In the genomic region with DNA sequence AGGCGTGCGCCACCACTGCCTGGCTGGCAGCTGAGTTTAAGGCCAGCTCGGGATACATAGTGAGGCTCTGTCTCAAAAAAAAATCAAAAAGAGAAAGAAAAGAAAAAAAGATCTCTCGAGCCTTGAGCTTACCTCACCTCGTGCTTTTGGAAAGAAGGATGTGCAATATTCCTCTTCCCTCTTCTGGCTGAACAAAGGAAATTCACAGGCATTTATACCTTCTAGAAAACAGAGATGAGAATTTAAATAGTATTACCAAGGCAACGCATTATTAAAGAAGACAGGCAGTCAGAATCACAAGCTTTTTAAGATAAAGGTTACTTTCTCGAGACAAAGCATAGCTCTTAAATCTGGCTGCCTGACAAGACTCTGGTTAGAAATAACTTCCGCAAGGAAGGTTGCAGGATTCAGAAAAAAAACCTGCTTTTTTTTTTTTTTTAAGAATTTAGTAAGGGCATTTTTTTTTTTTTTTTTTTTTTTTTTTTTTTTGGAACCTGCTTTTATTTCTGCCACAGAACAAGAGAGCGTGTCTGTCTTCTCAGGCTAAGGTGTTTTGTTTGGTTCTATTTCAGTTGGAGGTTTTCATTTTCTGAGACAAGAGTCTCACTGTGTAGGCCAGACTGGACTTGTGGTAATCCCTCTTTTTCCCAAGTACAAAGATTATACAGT, we compare ENCODE assay signal across 26 mouse cellular contexts. TPM values are rescaled to one million over a fixed set of nuclear protein-coding genes. Genes with fewer than 3 reads are reported as not detected.
DNase-seq lines count a peak whose midpoint lies in the region; ATAC-seq and TF ChIP-seq lines count a peak whose summit lies in the region.
"Had no signal": no experiment of that assay in that cellular context is flagged by ENCODE, and none has a peak within 500 bp of the region (broad histone marks: within the 10 kb centered on the region; RNA-seq: fewer than 3 reads in every experiment).

No protein-coding gene starts in this region.

- no peak overlapping the region for H3K27ac ChIP-seq in midbrain, embryonic 14.5 days (replicated peaks; ENCODE audit: low read depth, low read length)
- H3K27ac ChIP-seq in midbrain, embryonic 10.5 days (replicated peaks): no peak overlapping the region
- peak overlapping the region; percentile 82 for H3K27ac ChIP-seq in forebrain, embryonic 16.5 days (ENCODE audit: low read length)
- H3K27ac ChIP-seq in gastrocnemius, adult 2 months: no peak overlapping the region
- H3K27ac ChIP-seq: heart, embryonic 13.5 days; limb, embryonic 12.5 days; liver, embryonic 12.5 days; lung, embryonic 15.5 days; midbrain, embryonic 12.5 days; stomach, postnatal 0 days had no signal

- no peaks in the 10 kb centered on the region for H3K4me1 ChIP-seq in midbrain, embryonic 14.5 days (ENCODE audit: control insufficient read depth, insufficient read depth, low read length)
- peaks cover 22% of the 10 kb centered on the region for H3K4me1 ChIP-seq in midbrain, embryonic 10.5 days
- no peaks in the 10 kb centered on the region for H3K4me1 ChIP-seq in forebrain, embryonic 16.5 days (replicated peaks; ENCODE audit: control insufficient read depth, insufficient read depth, low read length)
- H3K4me1 ChIP-seq: heart, embryonic 13.5 days; limb, embryonic 12.5 days; lung, embryonic 15.5 days had no signal

- no peak overlapping the region for H3K9ac ChIP-seq in midbrain, embryonic 14.5 days (replicated peaks; ENCODE audit: low read length)
- no peak overlapping the region for H3K9ac ChIP-seq in forebrain, embryonic 16.5 days (replicated peaks; ENCODE audit: low read depth, low read length)
- H3K9ac ChIP-seq: heart, embryonic 13.5 days; limb, embryonic 12.5 days; liver, embryonic 12.5 days; lung, embryonic 15.5 days; midbrain, embryonic 12.5 days had no signal

- no peaks in the 10 kb centered on the region for H3K36me3 ChIP-seq in midbrain, embryonic 14.5 days (ENCODE audit: control insufficient read depth, insufficient read depth, low read length)
- H3K36me3 ChIP-seq in midbrain, embryonic 10.5 days: no peaks in the 10 kb centered on the region
- H3K36me3 ChIP-seq in forebrain, embryonic 16.5 days (ENCODE audit: control insufficient read depth, insufficient read depth): no peaks in the 10 kb centered on the region
- H3K36me3 ChIP-seq: heart, embryonic 13.5 days; limb, embryonic 12.5 days; liver, embryonic 12.5 days; lung, embryonic 15.5 days; midbrain, embryonic 12.5 days had no signal

- H3K27me3 ChIP-seq in midbrain, embryonic 14.5 days (ENCODE audit: control insufficient read depth, insufficient read depth, low read length): no peaks in the 10 kb centered on the region
- no peaks in the 10 kb centered on the region for H3K27me3 ChIP-seq in midbrain, embryonic 10.5 days (ENCODE audit: low read depth, poor library complexity, severe bottlenecking)
- no peaks in the 10 kb centered on the region for H3K27me3 ChIP-seq in forebrain, embryonic 16.5 days (replicated peaks; ENCODE audit: control insufficient read depth, insufficient read depth, low read length)
- H3K27me3 ChIP-seq: heart, embryonic 13.5 days; limb, embryonic 12.5 days; lung, embryonic 15.5 days; midbrain, embryonic 12.5 days had no signal

- TF ChIP-seq CTCF in gastrocnemius, adult 2 months (IDR thresholded peaks at IDR 0.05): no peak

- intact Hi-C loops in gastrocnemius, adult 2 months (cut with DNase I): no loop called here

- H3K4me3 ChIP-seq in midbrain, embryonic 14.5 days (replicated peaks; ENCODE audit: low read depth, low read length): no peak overlapping the region
- H3K4me3 ChIP-seq in midbrain, embryonic 10.5 days: no peak overlapping the region
- no peak overlapping the region for H3K4me3 ChIP-seq in forebrain, embryonic 16.5 days (replicated peaks; ENCODE audit: low read length)
- no peak overlapping the region for H3K4me3 ChIP-seq in gastrocnemius, adult 2 months
- H3K4me3 ChIP-seq: heart, embryonic 13.5 days; limb, embryonic 12.5 days; liver, embryonic 12.5 days; lung, embryonic 15.5 days; midbrain, embryonic 12.5 days had no signal

- no peak overlapping the region for H3K4me2 ChIP-seq in midbrain, embryonic 14.5 days (ENCODE audit: low read length)
- no peak overlapping the region for H3K4me2 ChIP-seq in forebrain, embryonic 16.5 days (ENCODE audit: low read length)
- H3K4me2 ChIP-seq: heart, embryonic 13.5 days; limb, embryonic 12.5 days; liver, embryonic 12.5 days; lung, embryonic 15.5 days; midbrain, embryonic 12.5 days had no signal

- no peaks in the 10 kb centered on the region for H3K9me3 ChIP-seq in midbrain, embryonic 14.5 days (ENCODE audit: control insufficient read depth, low read length)
- H3K9me3 ChIP-seq in midbrain, embryonic 10.5 days (replicated peaks): no peaks in the 10 kb centered on the region
- no peaks in the 10 kb centered on the region for H3K9me3 ChIP-seq in forebrain, embryonic 16.5 days (ENCODE audit: control insufficient read depth, low read length)
- H3K9me3 ChIP-seq: heart, embryonic 13.5 days; limb, embryonic 12.5 days; liver, embryonic 12.5 days; lung, embryonic 15.5 days; midbrain, embryonic 12.5 days had no signal

- peak; percentile 64 for ATAC-seq in frontal cortex, adult (ENCODE audit: low TSS enrichment)
- ATAC-seq in midbrain, embryonic 14.5 days (ENCODE audit: low FRiP score, low TSS enrichment): no peak
- ATAC-seq in forebrain, embryonic 16.5 days: peak; percentile 76
- ATAC-seq: liver, embryonic 12.5 days had no signal

- 31% methylated on average over 9 of the region's 9 CpGs for WGBS in midbrain, embryonic 14.5 days
- WGBS in midbrain, embryonic 10.5 days: 60% methylated on average over 9 of the region's 9 CpGs
- 32% methylated on average over 9 of the region's 9 CpGs for whole genome bisulfite sequencing in forebrain, embryonic 16.5 days

- DNase-seq in frontal cortex, postnatal 25 days (ENCODE audit: low spot score in 2 of 2): no peak
- peak; percentile 40 for DNase-seq in midbrain, embryonic 14.5 days
- no peak for DNase-seq in midbrain, embryonic 10.5 days (ENCODE audit: low spot score)
- DNase-seq in gastrocnemius, adult 2 months: no peak
- no peak for DNase-seq in urinary bladder, postnatal 36 days (ENCODE audit: low spot score in 2 of 2)
- DNase-seq in kidney, postnatal 36 days: no peak
- DNase-seq: adrenal gland, adult 2 months; B cell, adult 2 months; cerebellum, postnatal 10 days; gastrocnemius, postnatal 10 days; heart, adult 18-20 months; heart, postnatal 36 days; kidney, adult 2 months; kidney, postnatal 14 days; lung, postnatal 4 days; retina, postnatal 1 day; thymus, postnatal 14 days had no signal

RNA-seq across cellular contexts. Expression of a gene that starts 28.4 kb away (rescaled TPM):
- 0.19 and 0.45 TPM in 2 replicates for polyA plus RNA-seq in midbrain, embryonic 14.5 days (2014; fragmentation: Nextera tagmentation; extraction: Ambion mirVana)
- not detected in 2 replicates for polyA plus RNA-seq in midbrain, embryonic 10.5 days (2016; fragmentation: Nextera tagmentation; extraction: Ambion mirVana)
- polyA plus RNA-seq in forebrain, embryonic 16.5 days (2015; fragmentation: Nextera tagmentation; extraction: Ambion mirVana): 6.9 and 8.2 TPM in 2 replicates
- total RNA-seq in gastrocnemius, adult 2 months (2021): not detected
- total RNA-seq: heart, postnatal 36 days; neutrophil, adult 5-6 weeks had no signal
- polyA plus RNA-seq: heart, embryonic 13.5 days; liver, embryonic 12.5 days had no signal

RNA-seq across cellular contexts. Expression of a gene that starts 31.2 kb away (rescaled TPM):
- polyA plus RNA-seq in midbrain, embryonic 14.5 days (2014; fragmentation: Nextera tagmentation; extraction: Ambion mirVana): 157 TPM in 2 replicates
- 139 and 144 TPM in 2 replicates for polyA plus RNA-seq in midbrain, embryonic 10.5 days (2016; fragmentation: Nextera tagmentation; extraction: Ambion mirVana)
- polyA plus RNA-seq in forebrain, embryonic 16.5 days (2015; fragmentation: Nextera tagmentation; extraction: Ambion mirVana): 186 TPM in 2 replicates
- total RNA-seq in gastrocnemius, adult 2 months (2021): 10 to 100 TPM; 33.9 to 35.1 TPM

RNA-seq across cellular contexts. Expression of a gene that starts 43.6 kb away (rescaled TPM):
- 89.1 and 95.7 TPM in 2 replicates for polyA plus RNA-seq in midbrain, embryonic 14.5 days (2014; fragmentation: Nextera tagmentation; extraction: Ambion mirVana)
- 105 and 121 TPM in 2 replicates for polyA plus RNA-seq in midbrain, embryonic 10.5 days (2016; fragmentation: Nextera tagmentation; extraction: Ambion mirVana)
- polyA plus RNA-seq in forebrain, embryonic 16.5 days (2015; fragmentation: Nextera tagmentation; extraction: Ambion mirVana): 90.6 and 109 TPM in 2 replicates
- 10 to 100 TPM; 15.4 to 16.4 TPM for total RNA-seq in gastrocnemius, adult 2 months (2021)

RNA-seq across cellular contexts. Expression of a gene that starts 48.5 kb away (rescaled TPM):
- 0.97 and 1.1 TPM in 2 replicates for polyA plus RNA-seq in midbrain, embryonic 14.5 days (2014; fragmentation: Nextera tagmentation; extraction: Ambion mirVana)
- 3.2 and 3.3 TPM in 2 replicates for polyA plus RNA-seq in midbrain, embryonic 10.5 days (2016; fragmentation: Nextera tagmentation; extraction: Ambion mirVana)
- 2.5 and 2.8 TPM in 2 replicates for polyA plus RNA-seq in forebrain, embryonic 16.5 days (2015; fragmentation: Nextera tagmentation; extraction: Ambion mirVana)
- total RNA-seq in gastrocnemius, adult 2 months (2021): not detected
- total RNA-seq: heart, postnatal 36 days had no signal
- polyA plus RNA-seq: adrenal gland, adult 2 months had no signal

RNA-seq across cellular contexts. Expression of a gene that starts 49.2 kb away (rescaled TPM):
- 102 and 110 TPM in 2 replicates for polyA plus RNA-seq in midbrain, embryonic 14.5 days (2014; fragmentation: Nextera tagmentation; extraction: Ambion mirVana)
- 94.9 and 103 TPM in 2 replicates for polyA plus RNA-seq in midbrain, embryonic 10.5 days (2016; fragmentation: Nextera tagmentation; extraction: Ambion mirVana)
- 129 and 136 TPM in 2 replicates for polyA plus RNA-seq in forebrain, embryonic 16.5 days (2015; fragmentation: Nextera tagmentation; extraction: Ambion mirVana)
- 10 to 100 TPM; 20.8 to 22.1 TPM for total RNA-seq in gastrocnemius, adult 2 months (2021)
